Mouse (Mus musculus) heart, adult 10 weeks (tissue): ENCODE results near the gene Slamf7. TPM values are rescaled to one million over a fixed set of nuclear protein-coding genes. Genes with fewer than 3 reads are reported as not detected.

ENCODE experiments used
- polyA plus RNA-seq: library from polyadenylated mRNA; stranded (reverse); fragments of 350-450 nt; fragmentation: Illumina TruSeq; extraction: RNeasy Lipid Tissue Mini Kit (QIAGEN cat#74804); gene quantifications from one replicate; pipeline ENCODE4 v1.2.3, GENCODE M21; 2014; ENCODE audit warnings: low read depth, low replicate concordance

Gene Slamf7
- 0.42 TPM for polyA plus RNA-seq

GRCm38 (mm10) chr1:171652734-171653133 lies at the start of gene Slamf7:
Slamf7 (minus strand) TSS chr1:171653035.

GRCm38 (mm10) chr1:171681531-171682299 lies 28.9 kb upstream of the Slamf7 start, which contains the start of gene Cd48:
Cd48 (plus strand) TSS chr1:171682009.

GRCm38 (mm10) chr1:171607176-171607575 lies 45.7 kb downstream of the Slamf7 start, which contains the start of gene Ly9:
Ly9 (minus strand) TSS chr1:171607410.

Other genes starting within 250 kb of the Slamf7 start
- gene Usf1, start 241.7 kb downstream of the Slamf7 start, polyA plus RNA-seq, result 34.5 TPM
- gene Tstd1, start 234.2 kb downstream of the Slamf7 start, polyA plus RNA-seq, result 3.4 TPM
- 41.0 TPM for gene F11r, start 215.5 kb downstream of the Slamf7 start, polyA plus RNA-seq
- gene Alyref2, start 149.6 kb downstream of the Slamf7 start, polyA plus RNA-seq, result 3.7 TPM
- not detected for gene Itln1, start 117.7 kb downstream of the Slamf7 start, polyA plus RNA-seq
- 0.45 TPM for gene Cd244a, start 93.8 kb downstream of the Slamf7 start, polyA plus RNA-seq
- gene Ly9, start 45.6 kb downstream of the Slamf7 start, polyA plus RNA-seq, result 0.29 TPM
- 3.3 TPM for gene Cd48, start 29.0 kb upstream of the Slamf7 start, polyA plus RNA-seq
- 0.31 TPM for gene Slamf1, start 114.1 kb upstream of the Slamf7 start, polyA plus RNA-seq
- gene Cd84, start 186.7 kb upstream of the Slamf7 start, polyA plus RNA-seq, result 1.4 TPM
- gene Gm10521, start 242.6 kb upstream of the Slamf7 start, polyA plus RNA-seq, result not detected